Mouse (Mus musculus): ENCODE results near the gene Il31ra.

The Il31ra gene

GRCm38 (mm10) chr13:112507691-112508090, 86.5 kb downstream of the Il31ra start:
- no peak for DNase-seq (ENCODE audit: low spot score)

DNA sequence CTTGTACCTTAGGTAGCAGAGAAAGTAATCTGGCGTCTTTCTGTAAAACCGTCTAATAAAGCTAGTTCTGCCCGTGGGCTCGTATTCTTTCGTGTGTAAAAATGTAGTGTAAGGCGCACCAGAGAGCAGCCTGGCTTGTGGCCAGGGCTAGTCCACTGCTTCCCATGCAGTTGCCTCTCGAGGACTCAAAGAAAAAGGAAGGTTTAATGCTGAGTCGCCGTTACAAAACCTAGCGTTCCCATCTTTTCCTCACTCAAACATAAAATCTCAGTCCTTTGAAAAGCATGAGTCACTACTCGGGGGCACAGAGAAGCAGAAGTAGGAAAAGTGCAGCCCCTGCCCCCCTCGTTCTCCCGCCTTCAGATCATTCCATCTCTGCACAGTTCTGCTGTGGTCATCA, 87.4 kb downstream of the Il31ra start:
- DNase-seq (ENCODE audit: low spot score): no peak

DNA sequence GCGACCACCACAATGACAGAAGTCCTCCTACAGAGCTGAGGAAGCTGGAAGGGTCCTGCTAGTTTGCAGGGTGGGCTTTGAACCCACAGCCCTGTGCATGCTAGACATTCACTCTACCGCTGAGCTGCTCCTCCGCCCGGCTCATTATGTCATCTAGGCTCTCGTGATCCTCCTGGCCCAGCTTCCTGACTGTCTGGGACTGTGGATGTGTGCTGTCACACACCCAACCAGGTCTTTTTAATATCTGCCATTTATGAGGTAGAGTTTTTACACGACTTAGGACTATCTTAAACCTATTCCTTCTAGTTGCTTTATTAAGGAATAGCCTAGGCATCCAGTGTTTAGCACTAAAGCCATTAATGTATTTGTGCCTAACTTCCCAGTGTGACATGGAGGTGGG, 88.7 kb downstream of the Il31ra start:
- no peak for DNase-seq (ENCODE audit: low spot score)

DNA sequence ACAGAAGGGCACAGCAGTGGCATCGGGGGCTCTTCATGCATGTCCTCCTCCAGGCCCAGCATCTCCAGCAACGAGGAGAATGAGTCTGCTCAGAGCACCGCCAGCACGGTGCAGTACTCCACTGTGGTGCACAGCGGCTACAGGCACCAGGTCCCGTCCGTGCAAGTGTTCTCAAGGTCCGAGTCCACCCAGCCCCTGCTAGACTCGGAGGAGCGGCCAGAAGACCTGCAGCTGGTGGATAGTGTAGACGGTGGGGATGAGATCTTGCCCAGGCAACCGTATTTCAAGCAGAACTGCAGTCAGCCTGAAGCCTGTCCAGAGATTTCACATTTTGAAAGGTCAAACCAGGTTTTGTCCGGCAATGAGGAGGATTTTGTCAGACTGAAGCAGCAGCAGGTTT, 90.3 kb downstream of the Il31ra start:
- no peak for DNase-seq (ENCODE audit: low spot score)

- DNase-seq (ENCODE audit: low spot score): no peak
Measured at GRCm38 (mm10) chr13:112500466-112500865, 93.7 kb downstream of the Il31ra start.

- DNase-seq (ENCODE audit: low spot score): no peak
Measured at GRCm38 (mm10) chr13:112500027-112500426, 94.1 kb downstream of the Il31ra start.

DNA sequence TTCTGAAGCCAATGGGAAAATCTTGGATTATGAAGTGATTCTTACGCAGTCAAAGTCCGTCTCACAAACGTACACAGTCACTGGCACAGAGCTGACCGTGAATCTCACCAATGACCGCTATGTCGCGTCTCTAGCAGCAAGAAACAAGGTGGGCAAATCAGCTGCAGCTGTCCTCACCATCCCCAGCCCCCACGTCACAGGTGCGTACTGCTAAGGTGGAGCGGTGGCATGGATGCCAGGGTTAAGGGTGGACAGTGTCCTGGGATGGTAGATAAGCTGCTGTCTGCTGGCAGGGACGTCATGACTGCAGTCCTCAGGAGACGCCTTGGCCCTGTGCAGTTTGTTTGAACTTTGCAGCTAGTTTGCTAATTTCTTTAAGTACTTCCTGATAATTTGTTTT, 99.6 kb downstream of the Il31ra start:
- DNase-seq (ENCODE audit: low spot score): no peak

DNA sequence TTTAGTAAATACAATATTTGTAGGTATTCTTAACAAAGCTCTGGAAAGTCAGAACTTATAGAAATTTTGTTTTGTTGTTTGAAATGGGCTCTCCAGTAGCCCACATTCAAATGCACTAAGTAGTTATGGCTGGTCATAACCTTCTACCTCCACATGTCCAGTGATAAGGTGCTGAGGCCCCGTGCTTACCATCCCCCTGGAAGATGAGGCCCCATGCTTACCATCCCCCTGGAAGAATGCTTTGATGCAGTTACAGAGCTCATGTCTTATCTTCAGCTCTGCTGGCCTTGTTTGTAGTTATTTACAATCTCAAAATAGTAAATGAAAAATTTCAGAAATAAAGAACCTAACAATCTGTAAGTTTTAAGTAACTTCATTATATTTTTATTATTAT, 101.9 kb downstream of the Il31ra start:
- no peak for DNase-seq (ENCODE audit: low spot score)

DNA sequence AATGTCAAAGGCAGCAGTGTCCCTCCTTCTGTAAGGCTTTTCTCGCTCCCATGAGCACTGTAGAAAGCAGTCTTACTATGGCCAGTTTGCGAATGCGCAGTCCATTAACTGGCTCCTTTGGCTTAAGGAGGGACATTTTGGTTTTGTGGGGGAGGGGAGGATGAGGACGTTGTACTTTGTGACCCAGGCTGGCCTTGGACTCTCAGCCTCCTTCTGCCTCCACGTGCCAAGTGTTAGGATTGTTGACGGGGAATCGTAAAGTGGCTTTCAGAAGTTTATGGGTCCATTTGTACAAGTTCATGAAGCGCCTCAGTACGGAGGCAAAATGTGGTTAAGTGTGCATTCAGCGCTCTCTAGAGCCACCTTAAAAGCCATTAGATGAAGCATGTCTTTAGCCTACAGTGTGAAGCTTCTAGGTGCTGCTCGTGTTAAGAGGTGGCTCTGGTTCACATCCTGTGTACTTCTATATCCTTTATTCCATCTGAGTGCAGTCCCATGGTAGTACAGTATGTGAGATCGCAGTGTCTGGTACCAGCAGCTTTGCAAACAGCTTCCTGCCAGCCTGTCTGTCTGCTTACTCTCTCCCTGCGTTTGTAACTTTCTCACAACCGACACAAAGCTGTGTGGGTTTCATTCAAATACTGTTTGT, 102.4 kb downstream of the Il31ra start:
- no peak for DNase-seq (ENCODE audit: low spot score)

- no peak for DNase-seq (ENCODE audit: low spot score)
Measured at GRCm38 (mm10) chr13:112490036-112490435, 104.1 kb downstream of the Il31ra start.

DNA sequence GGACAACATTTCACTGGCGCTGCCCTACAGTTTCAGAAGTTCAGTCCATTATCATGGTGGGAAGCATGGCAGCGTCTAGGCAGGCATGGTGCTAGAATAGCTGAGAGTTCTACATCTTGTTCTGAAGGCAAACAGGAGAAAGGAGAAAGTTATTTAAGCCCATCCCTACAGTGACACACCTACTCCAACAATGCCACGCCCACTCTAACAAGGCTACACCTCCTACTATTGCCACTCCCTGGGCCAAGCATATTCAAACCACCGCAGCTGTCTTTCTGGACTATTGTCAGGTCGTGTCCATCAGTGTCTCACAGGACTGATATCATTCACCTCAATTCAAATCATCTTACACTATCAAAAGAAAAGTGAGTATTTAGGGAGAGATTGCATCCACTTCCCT, 107.5 kb downstream of the Il31ra start:
- no peak for DNase-seq (ENCODE audit: low spot score)

DNA sequence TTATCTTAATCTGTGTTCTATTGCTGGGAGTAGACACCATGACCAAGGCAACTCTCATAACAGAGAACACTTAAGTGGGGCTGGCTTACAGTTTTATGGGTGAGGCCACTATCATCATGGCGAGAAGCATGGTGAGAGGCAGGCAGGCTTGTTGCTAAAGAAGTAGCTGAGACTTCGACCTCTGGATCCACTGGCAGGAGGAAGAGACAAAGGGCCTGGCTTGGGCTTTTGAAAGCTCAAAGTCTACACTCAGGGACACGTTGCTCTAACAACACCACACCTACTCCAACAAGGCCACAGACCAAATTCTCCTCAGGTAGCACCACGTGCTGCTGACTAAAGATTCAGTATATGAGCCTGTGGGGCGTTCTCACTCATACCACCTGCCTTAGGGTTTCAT, 107.9 kb downstream of the Il31ra start:
- DNase-seq (ENCODE audit: low spot score): no peak

DNA sequence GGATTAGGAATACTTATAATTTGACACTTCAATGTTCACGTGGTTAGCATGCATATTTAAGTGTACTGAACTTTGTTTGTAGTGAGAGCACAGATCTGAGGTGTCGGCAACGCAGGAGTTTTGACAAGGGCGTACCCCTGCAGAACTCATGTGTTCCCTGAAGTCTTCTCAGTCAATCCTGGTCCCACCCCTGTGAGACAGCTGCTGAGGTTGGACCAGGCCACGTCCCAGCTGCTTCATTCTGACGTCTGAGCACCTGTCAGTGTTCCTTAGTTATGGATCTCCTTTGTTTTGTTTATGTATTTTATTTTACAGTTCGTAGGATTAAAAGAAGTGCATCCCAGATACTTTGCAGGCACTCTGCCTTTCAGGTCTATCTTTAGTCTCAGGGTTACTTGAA, 111.1 kb downstream of the Il31ra start:
- DNase-seq (ENCODE audit: low spot score): no peak

DNA sequence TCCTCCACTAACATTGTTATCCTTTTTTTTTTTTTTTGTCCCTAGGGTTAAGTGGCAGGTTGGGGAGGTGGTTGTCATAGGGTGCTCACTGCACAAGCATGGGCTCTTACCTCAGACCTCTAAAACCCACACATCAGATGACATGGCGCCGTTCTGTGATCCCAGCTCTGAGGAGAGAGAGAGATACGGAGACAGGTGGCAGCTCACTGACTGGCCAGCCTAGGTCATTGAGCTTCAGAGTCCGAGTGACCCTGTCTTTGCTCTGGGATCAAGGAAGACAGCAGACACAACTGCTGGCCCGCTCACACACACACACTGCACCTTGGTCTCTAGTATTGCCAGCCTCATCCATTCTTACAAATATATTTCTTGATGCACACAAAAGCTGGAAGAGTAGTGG, 111.6 kb downstream of the Il31ra start:
- no peak for DNase-seq (ENCODE audit: low spot score)

DNA sequence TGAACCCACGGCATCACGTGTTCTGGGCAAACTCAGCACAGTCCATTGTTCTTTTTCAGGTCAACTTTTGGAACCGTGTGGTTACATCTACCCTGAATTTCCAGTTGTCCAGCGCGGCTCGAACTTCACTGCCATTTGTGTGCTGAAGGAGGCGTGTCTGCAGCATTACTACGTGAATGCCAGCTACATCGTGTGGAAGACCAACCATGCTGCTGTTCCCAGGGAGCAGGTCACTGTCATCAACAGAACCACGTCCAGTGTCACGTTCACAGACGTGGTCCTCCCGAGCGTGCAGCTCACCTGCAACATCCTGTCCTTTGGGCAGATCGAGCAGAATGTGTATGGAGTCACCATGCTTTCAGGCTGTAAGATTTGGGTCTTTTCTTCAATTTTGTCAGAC, 114.2 kb downstream of the Il31ra start:
- DNase-seq (ENCODE audit: low spot score): no peak

DNA sequence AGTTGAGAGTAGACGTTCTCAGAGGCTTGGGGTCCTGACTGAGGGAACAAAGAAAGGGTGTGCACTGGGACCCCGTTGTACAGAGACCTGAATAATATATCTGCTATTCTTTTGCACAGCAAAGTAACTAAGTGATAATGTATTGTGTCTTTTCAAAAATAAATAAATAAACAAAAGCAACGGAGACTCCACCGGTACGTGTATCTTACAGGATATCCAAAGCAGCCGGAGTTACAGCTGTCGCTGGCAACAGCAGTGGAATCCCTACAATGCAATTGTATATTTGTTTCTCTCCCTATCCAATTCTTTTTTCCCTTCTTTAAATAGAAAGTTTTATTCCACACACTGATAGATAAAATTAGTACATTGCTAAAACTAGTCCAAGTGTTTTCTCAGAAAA, 115.1 kb downstream of the Il31ra start:
- DNase-seq (ENCODE audit: low spot score): no peak

- DNase-seq (ENCODE audit: low spot score): no peak
Measured at GRCm38 (mm10) chr13:112473757-112474755, 120.1 kb downstream of the Il31ra start.

DNA sequence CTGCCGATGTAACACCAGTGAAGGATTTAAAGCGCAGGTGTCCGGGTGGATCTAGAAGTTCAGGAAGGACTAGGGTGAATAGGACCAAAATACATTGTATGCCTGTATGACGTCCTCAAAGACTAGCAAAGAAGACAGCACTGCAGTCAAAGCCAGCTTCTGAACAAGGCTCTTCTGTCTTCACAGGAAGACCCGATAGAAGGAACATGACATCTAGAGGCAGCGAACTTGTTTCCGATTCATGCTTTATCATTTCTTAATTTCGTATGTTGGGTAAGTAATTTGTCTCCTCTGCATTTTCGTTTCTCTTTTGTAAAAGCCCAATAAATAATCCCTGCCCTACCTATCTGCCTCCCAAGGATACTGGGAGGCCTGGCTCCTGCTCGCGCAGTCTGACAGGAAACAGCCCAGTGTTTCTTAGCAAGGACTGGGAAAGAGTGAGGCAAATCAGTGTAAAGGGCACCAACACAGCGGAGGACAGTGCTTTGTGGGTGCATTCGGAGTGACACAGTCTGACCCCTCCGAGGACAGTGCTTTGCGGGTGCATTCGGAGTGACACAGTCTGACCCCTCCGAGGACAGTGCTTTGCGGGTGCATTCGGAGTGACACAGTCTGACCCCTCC, 121.6 kb downstream of the Il31ra start:
- no peak for DNase-seq (ENCODE audit: low spot score)

DNA sequence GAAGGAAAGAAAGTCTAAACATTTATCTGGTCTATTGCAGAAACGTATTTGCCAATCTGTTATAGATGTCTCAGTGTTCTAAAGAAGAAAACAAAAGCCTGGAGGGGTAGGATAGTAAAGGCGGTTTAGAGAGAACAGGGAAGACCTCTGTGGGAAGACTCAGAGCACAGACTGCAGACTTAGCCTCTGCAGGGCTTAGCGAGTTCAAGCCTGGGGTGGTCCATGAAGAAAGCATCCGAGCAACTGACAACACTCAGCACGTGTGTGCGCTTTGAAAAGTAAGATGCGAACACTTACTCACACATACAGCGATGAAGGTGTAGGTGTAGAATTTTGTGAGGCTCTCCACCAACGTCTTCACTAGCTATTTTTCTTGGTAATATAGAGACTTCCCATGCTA, 123.0 kb downstream of the Il31ra start:
- no peak for DNase-seq (ENCODE audit: low spot score)

Data from lung, postnatal 25 days (tissue).